Mouse (Mus musculus): ENCODE data around the gene Kdm2a. TPM values are rescaled to one million over a fixed set of nuclear protein-coding genes. Genes with fewer than 3 reads are reported as not detected.

The Kdm2a gene
- polyA plus RNA-seq, 1 experiment from 2014 or later, result 42.0 TPM

DNA sequence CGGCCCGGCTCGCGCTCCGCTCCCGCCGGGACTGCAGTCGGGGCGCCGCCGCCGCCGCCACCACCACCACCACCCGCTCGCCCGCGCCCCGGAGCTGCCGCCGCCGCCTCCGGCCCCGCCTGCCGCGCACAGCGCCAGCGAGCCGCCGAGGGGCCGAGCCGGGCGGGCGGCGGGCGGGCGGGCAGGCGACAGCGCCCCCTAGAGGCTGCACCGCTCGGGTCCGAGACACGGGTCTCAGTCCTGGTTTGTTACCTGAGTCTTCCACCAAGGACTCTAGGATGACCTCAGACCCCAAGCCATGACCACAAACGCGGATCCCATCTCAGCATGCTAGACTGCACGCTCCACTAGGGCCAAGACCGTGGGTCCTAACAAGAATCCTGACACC, 91.9 kb downstream of the Kdm2a start, which contains the start of gene Grk2:
Gene Grk2 (minus strand): TSS at position 33 of the 388 bp plus-strand sequence.
- Histone ChIP-seq H3K9ac (ENCODE audit: low read length) (peak within 1 kb of the TSS; percentile 97), H3K27ac (ENCODE audit: low read depth, low read length) (peak within 1 kb of the TSS; percentile 57), H3K4me1 (ENCODE audit: control insufficient read depth, insufficient read depth, low read length) (peaks cover 25% of the 10 kb centered on the region), H3K27me3 (ENCODE audit: control insufficient read depth, insufficient read depth, low read length) (no peaks in the 10 kb centered on the region), H3K36me3 (ENCODE audit: control insufficient read depth, insufficient read depth, low read length) (no peaks in the 10 kb centered on the region), H3K4me2 (peak within 1 kb of the TSS; percentile 93), H3K9me3 (ENCODE audit: control insufficient read depth, low read length) (no peaks in the 10 kb centered on the region), H3K4me3 (ENCODE audit: low read depth, low read length) (peak within 1 kb of the TSS; percentile 95)
- ATAC-seq (ENCODE audit: low FRiP score) (peak; percentile 89), DNase-seq (ENCODE audit: low spot score, missing footprints) (peak; percentile 98)
- 2% methylated on average over 36 of the region's 46 CpGs for WGBS

- Histone ChIP-seq H3K9me3 (ENCODE audit: control insufficient read depth, low read length) (no peaks in the 10 kb centered on the region), H3K4me1 (ENCODE audit: control insufficient read depth, insufficient read depth, low read length) (peaks cover 26% of the 10 kb centered on the region), H3K9ac (ENCODE audit: low read length) (peak overlapping the region; percentile 97), H3K4me2 (peak overlapping the region; percentile 93), H3K27ac (ENCODE audit: low read depth, low read length) (peak overlapping the region; percentile 57), H3K27me3 (ENCODE audit: control insufficient read depth, insufficient read depth, low read length) (no peaks in the 10 kb centered on the region), H3K36me3 (ENCODE audit: control insufficient read depth, insufficient read depth, low read length) (no peaks in the 10 kb centered on the region), H3K4me3 (ENCODE audit: low read depth, low read length) (peak overlapping the region; percentile 95)
- under 1% methylated on average over 60 of the region's 68 CpGs for WGBS
- peak; percentile 95 for DNase-seq (ENCODE audit: low spot score, missing footprints)
- peak; percentile 80 for ATAC-seq (ENCODE audit: low FRiP score)
These were observed 92.4 kb downstream of the Kdm2a start for GRCm38 (mm10) chr19:4305491-4306189.

GRCm38 (mm10) chr19:4304871-4305321, 93.2 kb downstream of the Kdm2a start:
- no peaks in the 10 kb centered on the region for H3K27me3 ChIP-seq (ENCODE audit: control insufficient read depth, insufficient read depth, low read length)
- no peaks in the 10 kb centered on the region for H3K9me3 ChIP-seq (ENCODE audit: control insufficient read depth, low read length)
- no peak for ATAC-seq (ENCODE audit: low FRiP score)
- H3K36me3 ChIP-seq (ENCODE audit: control insufficient read depth, insufficient read depth, low read length), result no peaks in the 10 kb centered on the region
- peak overlapping the region; percentile 93 for H3K4me2 ChIP-seq
- no peak overlapping the region for H3K27ac ChIP-seq (ENCODE audit: low read depth, low read length)
- peak overlapping the region; percentile 95 for H3K4me3 ChIP-seq (ENCODE audit: low read depth, low read length)
- WGBS, result 54% methylated on average over 4 of the region's 4 CpGs
- peak overlapping the region; percentile 97 for H3K9ac ChIP-seq (ENCODE audit: low read length)
- DNase-seq (ENCODE audit: low spot score, missing footprints), result no peak
- H3K4me1 ChIP-seq (ENCODE audit: control insufficient read depth, insufficient read depth, low read length), result peaks cover 29% of the 10 kb centered on the region

- peak overlapping the region; percentile 2; the same call in 1 of the 2 replicates for H3K4me3 ChIP-seq (ENCODE audit: low read depth, low read length)
- no peaks in the 10 kb centered on the region for H3K9me3 ChIP-seq (ENCODE audit: control insufficient read depth, low read length)
- ATAC-seq (ENCODE audit: low FRiP score) (no peak), DNase-seq (ENCODE audit: low spot score, missing footprints) (no peak)
- H3K36me3 ChIP-seq (ENCODE audit: control insufficient read depth, insufficient read depth, low read length), result no peaks in the 10 kb centered on the region
- H3K9ac ChIP-seq (ENCODE audit: low read length), result peak overlapping the region; percentile 97; the same call in 1 of the 2 replicates
- peak overlapping the region; percentile 93 for H3K4me2 ChIP-seq
- 74% methylated on average over 5 of the region's 5 CpGs for WGBS
- H3K27me3 ChIP-seq (ENCODE audit: control insufficient read depth, insufficient read depth, low read length), result no peaks in the 10 kb centered on the region
- H3K4me1 ChIP-seq (ENCODE audit: control insufficient read depth, insufficient read depth, low read length), result peaks cover 29% of the 10 kb centered on the region
- no peak overlapping the region for H3K27ac ChIP-seq (ENCODE audit: low read depth, low read length)
These were observed 93.7 kb downstream of the Kdm2a start for GRCm38 (mm10) chr19:4304251-4304821.

DNA sequence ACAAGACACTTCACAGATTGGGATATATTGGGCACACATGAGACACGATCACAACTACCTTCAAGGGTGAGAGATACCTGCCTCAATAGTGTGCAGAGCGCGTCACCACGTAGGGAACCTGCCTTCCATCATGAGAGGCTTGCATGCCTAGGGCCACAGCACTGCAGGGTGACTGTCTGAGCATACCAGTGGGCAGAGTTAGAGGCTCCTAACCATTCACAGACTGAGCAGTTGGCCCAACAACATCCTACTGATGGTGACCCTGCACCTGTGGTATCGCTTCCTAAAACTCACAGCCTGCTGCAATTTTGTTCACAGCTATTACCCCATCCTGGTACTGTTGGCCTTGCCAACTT, 94.5 kb downstream of the Kdm2a start:
- Histone ChIP-seq H3K36me3 (ENCODE audit: control insufficient read depth, insufficient read depth, low read length) (no peaks in the 10 kb centered on the region), H3K9me3 (ENCODE audit: control insufficient read depth, low read length) (no peaks in the 10 kb centered on the region), H3K27ac (ENCODE audit: low read depth, low read length) (no peak overlapping the region), H3K27me3 (ENCODE audit: control insufficient read depth, insufficient read depth, low read length) (no peaks in the 10 kb centered on the region), H3K4me2 (no peak overlapping the region), H3K9ac (ENCODE audit: low read length) (no peak overlapping the region), H3K4me3 (ENCODE audit: low read depth, low read length) (no peak overlapping the region), H3K4me1 (ENCODE audit: control insufficient read depth, insufficient read depth, low read length) (peaks cover 29% of the 10 kb centered on the region)
- no peak for DNase-seq (ENCODE audit: low spot score, missing footprints)
- WGBS, result 91% methylated on average over 5 of the region's 5 CpGs
- ATAC-seq (ENCODE audit: low FRiP score), result no peak

DNA sequence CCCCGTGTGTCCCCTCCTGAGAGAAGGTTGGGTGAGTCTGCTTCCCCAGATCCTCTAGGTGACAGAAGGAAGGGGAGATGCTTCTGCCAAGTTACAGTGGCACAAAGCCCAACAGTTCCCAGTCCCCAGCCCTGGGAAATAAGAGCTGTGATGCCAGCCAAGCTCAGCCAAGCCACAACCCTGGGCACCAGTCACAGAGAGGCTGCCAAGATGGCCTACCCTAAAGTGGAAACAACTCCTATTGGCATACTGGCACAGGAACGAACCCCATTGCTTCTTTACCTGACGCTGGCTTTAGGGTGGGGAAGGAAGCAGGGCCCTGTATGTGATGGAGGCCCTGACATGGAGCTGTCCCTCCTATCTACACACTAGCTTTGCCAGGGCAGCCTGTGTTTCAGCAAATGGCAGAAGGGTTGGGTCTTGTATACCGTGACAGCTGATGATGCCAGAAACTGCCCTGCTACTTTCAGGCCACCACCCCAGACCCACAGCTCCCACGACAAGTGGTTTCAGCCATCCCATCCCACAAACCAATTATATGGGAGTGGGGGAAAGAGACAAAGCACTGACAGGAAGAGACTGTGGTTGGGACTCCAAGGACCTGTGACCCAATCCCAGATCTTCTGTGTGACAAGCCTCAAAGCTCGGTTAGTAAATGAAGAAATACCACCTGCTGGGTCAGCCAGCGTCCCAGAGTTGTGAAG, 95.0 kb downstream of the Kdm2a start:
- Histone ChIP-seq H3K27me3 (ENCODE audit: control insufficient read depth, insufficient read depth, low read length) (no peaks in the 10 kb centered on the region), H3K4me3 (ENCODE audit: low read depth, low read length) (no peak overlapping the region), H3K9me3 (ENCODE audit: control insufficient read depth, low read length) (no peaks in the 10 kb centered on the region), H3K9ac (ENCODE audit: low read length) (no peak overlapping the region), H3K36me3 (ENCODE audit: control insufficient read depth, insufficient read depth, low read length) (no peaks in the 10 kb centered on the region), H3K4me1 (ENCODE audit: control insufficient read depth, insufficient read depth, low read length) (peaks cover 29% of the 10 kb centered on the region), H3K27ac (ENCODE audit: low read depth, low read length) (no peak overlapping the region), H3K4me2 (no peak overlapping the region)
- 73% methylated on average over 7 of the region's 7 CpGs for WGBS
- no peak for DNase-seq (ENCODE audit: low spot score, missing footprints)
- ATAC-seq (ENCODE audit: low FRiP score), result no peak

DNA sequence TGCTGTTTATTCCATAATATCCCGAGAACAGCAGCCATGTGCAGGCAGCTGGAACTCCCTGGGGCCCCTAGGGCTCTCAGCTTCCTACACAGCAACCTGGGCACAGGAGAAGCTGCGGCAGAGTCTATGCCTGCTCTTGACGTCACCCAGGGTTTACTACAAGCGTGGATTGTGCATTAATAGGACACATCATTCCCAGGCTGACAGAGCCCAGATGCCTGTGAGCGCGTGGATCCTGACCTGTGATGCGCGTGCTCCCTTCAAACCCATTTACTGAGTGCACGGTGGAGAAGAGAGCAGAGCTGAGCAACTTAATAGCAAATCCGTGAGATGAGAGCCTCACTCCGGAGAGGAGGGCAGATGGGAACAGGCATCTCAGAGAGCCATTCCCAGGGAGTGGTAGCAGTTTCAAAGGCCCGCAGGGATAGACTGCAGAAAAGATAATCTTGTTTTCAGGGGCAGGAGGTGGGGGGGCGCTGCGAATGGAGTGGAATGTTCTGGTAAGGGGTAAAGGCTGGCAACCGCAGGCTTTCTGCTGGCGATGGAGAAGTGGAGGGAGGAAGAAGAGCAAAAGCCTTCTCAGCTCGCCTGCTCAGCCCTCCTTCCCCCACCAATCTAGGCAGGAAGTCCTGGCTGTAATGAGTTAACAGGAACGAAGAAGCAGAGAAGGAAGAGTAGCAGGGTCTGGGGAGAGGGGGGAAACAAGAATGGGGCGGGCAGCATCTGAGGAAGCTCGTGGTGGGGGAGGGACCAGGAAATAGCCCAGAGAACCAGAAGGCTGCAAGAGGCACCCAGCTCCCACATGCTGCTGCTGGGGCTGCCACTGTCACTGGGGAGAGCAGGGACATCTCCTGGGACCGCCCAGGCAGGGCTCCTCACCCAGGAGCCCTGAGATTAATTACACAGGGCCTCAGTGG, 96.1 kb downstream of the Kdm2a start:
- 0 out of 2 replicates have a peak, but pooled peaks cover 2% of the 10 kb centered on the region for H3K36me3 ChIP-seq (ENCODE audit: control insufficient read depth, insufficient read depth, low read length)
- no peaks in the 10 kb centered on the region for H3K27me3 ChIP-seq (ENCODE audit: control insufficient read depth, insufficient read depth, low read length)
- H3K4me3 ChIP-seq (ENCODE audit: low read depth, low read length), result no peak overlapping the region
- 46% methylated on average over 21 of the region's 21 CpGs for WGBS
- no peak for ATAC-seq (ENCODE audit: low FRiP score)
- H3K27ac ChIP-seq (ENCODE audit: low read depth, low read length), result peak overlapping the region; percentile 44
- no peak overlapping the region for H3K4me2 ChIP-seq
- peak; percentile 80 for DNase-seq (ENCODE audit: low spot score, missing footprints)
- peaks cover 29% of the 10 kb centered on the region for H3K4me1 ChIP-seq (ENCODE audit: control insufficient read depth, insufficient read depth, low read length)
- H3K9ac ChIP-seq (ENCODE audit: low read length), result peak overlapping the region; percentile 32
- no peaks in the 10 kb centered on the region for H3K9me3 ChIP-seq (ENCODE audit: control insufficient read depth, low read length)

- ATAC-seq (ENCODE audit: low FRiP score), result no peak
- Histone ChIP-seq H3K4me3 (ENCODE audit: low read depth, low read length) (no peak overlapping the region), H3K4me2 (no peak overlapping the region), H3K9ac (ENCODE audit: low read length) (no peak overlapping the region), H3K27me3 (ENCODE audit: control insufficient read depth, insufficient read depth, low read length) (no peaks in the 10 kb centered on the region), H3K4me1 (ENCODE audit: control insufficient read depth, insufficient read depth, low read length) (peaks cover 29% of the 10 kb centered on the region), H3K36me3 (ENCODE audit: control insufficient read depth, insufficient read depth, low read length) (0 out of 2 replicates have a peak, but pooled peaks cover 2% of the 10 kb centered on the region), H3K27ac (ENCODE audit: low read depth, low read length) (peak overlapping the region; percentile 44; the same call in 1 of the 2 replicates), H3K9me3 (ENCODE audit: control insufficient read depth, low read length) (no peaks in the 10 kb centered on the region)
- peak; percentile 69 for DNase-seq (ENCODE audit: low spot score, missing footprints)
- WGBS, result 79% methylated on average over 11 of the region's 11 CpGs
These were observed 97.0 kb downstream of the Kdm2a start for GRCm38 (mm10) chr19:4300852-4301734.
